Mouse (Mus musculus): ENCODE measurements around the gene Lmcd1. TPM values are rescaled to one million over a fixed set of nuclear protein-coding genes. Genes with fewer than 3 reads are reported as not detected.

Lmcd1 gene
- total and polyA plus RNA-seq, 3 experiments, result 0.64 to 4.8 (median 2.3) TPM

- dilution Hi-C loops (cut with MboI; ENCODE audit: extremely low pct_ligation_motif_present, extremely low pct_unique_long_range_greater_than_20kb, low sequenced_read_pairs), result no loop called here
These were observed 14.1 kb downstream of the Lmcd1 start for GRCm38 (mm10) chr6:112287671-112288070.

GRCm38 (mm10) chr6:112288271-112288670 is 14.7 kb downstream of the Lmcd1 start:
- Histone ChIP-seq H3K27ac (ENCODE audit: insufficient read depth, low read depth) (no peak overlapping the region), H3K9ac (ENCODE audit: insufficient read depth, low read depth) (no peak overlapping the region), H3K36me3 (replicated peaks in 1 of 2; ENCODE audit: control insufficient read depth in 1 of 2, insufficient read depth in 1 of 2, low read length in 1 of 2) (no peaks in the 10 kb centered on the region), H3K4me2 (ENCODE audit: insufficient read depth, low read depth, poor library complexity, severe bottlenecking) (no peak overlapping the region), H3K4me1 (ENCODE audit: control insufficient read depth in 1 of 2, insufficient read depth in 2 of 2) (no peaks in the 10 kb centered on the region), H3K4me3 (replicated peaks in 1 of 3; ENCODE audit: low read depth in 2 of 3, low read length in 2 of 3, poor library complexity in 1 of 3) (no peak overlapping the region), H3K9me3 (replicated peaks; ENCODE audit: low read length) (no peaks in the 10 kb centered on the region), H3K27me3 (replicated peaks) (no peaks in the 10 kb centered on the region), H3K79me2 (replicated peaks; ENCODE audit: control insufficient read depth, extremely low read depth, insufficient read depth, poor library complexity, severe bottlenecking) (no peaks in the 10 kb centered on the region)
- in situ Hi-C loops (cut with MboI; ENCODE audit: low pct_ligation_motif_present, low pct_unique_long_range_greater_than_20kb, low sequenced_read_pairs), result no loop called here
- dilution Hi-C loops (cut with MboI; ENCODE audit: extremely low pct_ligation_motif_present, extremely low pct_unique_long_range_greater_than_20kb, low sequenced_read_pairs), result no loop called here
- TF ChIP-seq JUND (conservative IDR thresholded peaks at IDR 0.05; ENCODE audit: low read depth, low read length) (no peak), USF1 (IDR thresholded peaks at IDR 0.05; ENCODE audit: low read depth, low read length) (no peak), CHD2 (IDR thresholded peaks at IDR 0.05; ENCODE audit: low read length) (no peak), JUN (IDR thresholded peaks at IDR 0.05; ENCODE audit: insufficient read depth, low read depth, low read length) (no peak), RAD21 (IDR thresholded peaks at IDR 0.05; ENCODE audit: low read depth, low read length) (no peak), SIN3A (IDR thresholded peaks at IDR 0.05; ENCODE audit: low read length) (no peak), MAZ (IDR thresholded peaks at IDR 0.05; ENCODE audit: low read depth, low read length) (no peak), MEF2A (IDR thresholded peaks at IDR 0.05; ENCODE audit: borderline replicate concordance, low read depth, low read length) (no peak), MAFK (IDR thresholded peaks at IDR 0.05; ENCODE audit: insufficient replicate concordance, low read length) (no peak), MXI1 (IDR thresholded peaks at IDR 0.05; ENCODE audit: low read depth, low read length) (no peak), ZNF384 (IDR thresholded peaks at IDR 0.05; ENCODE audit: low read depth, low read length) (no peak), E2F4 (IDR thresholded peaks at IDR 0.05; ENCODE audit: insufficient replicate concordance, low read depth, low read length) (no peak), TCF12 (IDR thresholded peaks at IDR 0.05; ENCODE audit: low read depth, low read length) (no peak)
- DNase-seq (ENCODE audit: extremely low read depth), result no peak

More at GRCm38 (mm10) chr6:112287671-112288070, 14.1 kb downstream of the Lmcd1 start:
- no peaks in the 10 kb centered on the region for H3K9me3 ChIP-seq (replicated peaks; ENCODE audit: low read length)
- no peaks in the 10 kb centered on the region for H3K36me3 ChIP-seq (replicated peaks in 1 of 2; ENCODE audit: control insufficient read depth in 1 of 2, insufficient read depth in 1 of 2, low read length in 1 of 2)
- H3K4me1 ChIP-seq (ENCODE audit: control insufficient read depth in 1 of 2, insufficient read depth in 2 of 2), result no peaks in the 10 kb centered on the region
- H3K27ac ChIP-seq (ENCODE audit: insufficient read depth, low read depth), result no peak overlapping the region
- no peak overlapping the region for H3K9ac ChIP-seq (ENCODE audit: insufficient read depth, low read depth)
- no peaks in the 10 kb centered on the region for H3K27me3 ChIP-seq (replicated peaks)
- no peak overlapping the region for H3K4me3 ChIP-seq (replicated peaks in 1 of 3; ENCODE audit: low read depth in 2 of 3, low read length in 2 of 3, poor library complexity in 1 of 3)
- H3K79me2 ChIP-seq (replicated peaks; ENCODE audit: control insufficient read depth, extremely low read depth, insufficient read depth, poor library complexity, severe bottlenecking), result no peaks in the 10 kb centered on the region
- DNase-seq (ENCODE audit: extremely low read depth), result no peak
- TF ChIP-seq NELFE (IDR thresholded peaks at IDR 0.05; ENCODE audit: low read depth, low read length) (no peak), USF2 (conservative IDR thresholded peaks at IDR 0.05; ENCODE audit: low read depth, low read length) (no peak), ZNF384 (IDR thresholded peaks at IDR 0.05; ENCODE audit: low read depth, low read length) (no peak), RCOR1 (conservative IDR thresholded peaks at IDR 0.05; ENCODE audit: low read depth, low read length) (no peak), JUND (conservative IDR thresholded peaks at IDR 0.05; ENCODE audit: low read depth, low read length) (no peak), TCF12 (IDR thresholded peaks at IDR 0.05; ENCODE audit: low read depth, low read length) (no peak), ZMIZ1 (IDR thresholded peaks at IDR 0.05; ENCODE audit: low read depth, low read length) (no peak), EP300 (IDR thresholded peaks at IDR 0.05; ENCODE audit: low read length) (no peak), HCFC1 (IDR thresholded peaks at IDR 0.05; ENCODE audit: low read depth, low read length) (no peak), NRF1 (IDR thresholded peaks at IDR 0.05; ENCODE audit: low read depth, low read length) (no peak), MAX (IDR thresholded peaks at IDR 0.05; ENCODE audit: low read length) (no peak), MXI1 (IDR thresholded peaks at IDR 0.05; ENCODE audit: low read depth, low read length) (no peak), CHD2 (IDR thresholded peaks at IDR 0.05; ENCODE audit: low read length) (no peak), UBTF (IDR thresholded peaks at IDR 0.05; ENCODE audit: low read depth, low read length) (no peak), KAT2A (IDR thresholded peaks at IDR 0.05; ENCODE audit: insufficient replicate concordance, low read length) (no peak), IRF4 (IDR thresholded peaks at IDR 0.05; ENCODE audit: low read depth, low read length) (no peak)
- in situ Hi-C loops (cut with MboI; ENCODE audit: low pct_ligation_motif_present, low pct_unique_long_range_greater_than_20kb, low sequenced_read_pairs), result no loop called here
- H3K4me2 ChIP-seq (ENCODE audit: insufficient read depth, low read depth, poor library complexity, severe bottlenecking), result no peak overlapping the region
